Mouse (Mus musculus): ENCODE measurements around the gene Inf2. TPM values are rescaled to one million over a fixed set of nuclear protein-coding genes. Genes with fewer than 3 reads are reported as not detected.

Gene Inf2
- total RNA-seq (2014; rRNA removed; ENCODE audit: low replicate concordance) (15.1 and 17.1 TPM in 2 replicates), polyA plus RNA-seq (2015; fragmentation: Nextera tagmentation; extraction: Ambion mirVana) (1.8 and 2.7 TPM in 2 replicates)

DNA sequence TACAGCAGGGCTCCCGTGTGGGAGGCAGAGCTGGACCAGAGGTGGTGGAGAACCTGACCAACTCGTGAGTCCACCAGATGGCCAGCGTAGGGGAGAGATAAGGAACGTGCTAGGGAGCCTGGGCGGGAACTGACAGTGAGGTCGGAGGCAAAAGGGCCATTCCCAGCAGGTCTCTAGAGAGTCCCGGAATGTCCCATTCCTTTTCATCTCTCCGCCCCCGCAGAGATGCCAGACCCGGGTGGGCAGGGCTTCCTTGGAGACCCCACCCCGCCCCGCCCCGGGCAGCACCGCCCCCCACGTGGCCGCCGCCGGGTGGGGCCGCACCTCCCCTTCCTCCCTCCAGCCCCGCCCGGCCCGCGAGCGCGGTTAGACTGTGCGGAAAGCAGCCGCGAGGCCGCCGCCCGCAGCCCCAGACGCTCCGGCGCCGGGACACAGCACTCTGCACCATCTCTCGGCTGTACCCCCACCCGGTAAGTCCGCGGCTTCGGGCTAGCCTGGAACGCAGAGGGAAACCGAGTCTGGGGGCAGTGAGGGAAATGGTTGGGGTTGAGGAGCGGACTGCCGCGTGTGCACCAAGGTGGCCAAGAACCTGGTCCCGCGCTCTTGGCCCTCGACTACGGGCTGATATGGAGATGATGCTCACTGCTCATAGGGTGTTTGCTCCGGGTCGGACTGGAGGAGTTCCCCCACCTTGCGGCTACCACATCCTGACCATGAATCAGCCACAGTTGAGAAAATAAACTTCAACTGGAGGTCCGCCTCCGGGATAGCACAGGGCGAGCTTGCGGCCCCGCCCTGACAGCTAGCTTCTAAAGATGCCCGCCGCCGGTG is at the start of gene Inf2:
Inf2 (plus strand) TSS at position 359 of the 831 bp plus-strand sequence.
- peaks cover 42% of the 10 kb centered on the region for H3K4me1 ChIP-seq (ENCODE audit: control insufficient read depth, insufficient read depth)
- H3K4me3 ChIP-seq (ENCODE audit: low read depth, low read length) = peak within 1 kb of the TSS; percentile 61
- peak within 1 kb of the TSS; percentile 55 for H3K9ac ChIP-seq (replicated peaks; ENCODE audit: low read depth, low read length)
- DNase-seq (ENCODE audit: low spot score) = peak; percentile 84
- H3K36me3 ChIP-seq (replicated peaks; ENCODE audit: control insufficient read depth, insufficient read depth, low read length) = no peaks in the 10 kb centered on the region
- H3K9me3 ChIP-seq (replicated peaks; ENCODE audit: control insufficient read depth, low read length) = no peaks in the 10 kb centered on the region
- 1% methylated on average over 51 of the region's 60 CpGs for WGBS
- peak within 1 kb of the TSS; percentile 73 for H3K27ac ChIP-seq (ENCODE audit: low read depth)
- TF ChIP-seq EP300 (IDR thresholded peaks at IDR 0.05; ENCODE audit: low read depth) (no peak; the same call in 1 of the 2 replicates), CTCF (IDR thresholded peaks at IDR 0.05; ENCODE audit: low read depth) (no peak)
- peak within 1 kb of the TSS; percentile 91 for H3K4me2 ChIP-seq (ENCODE audit: low read depth, low read length)
- H3K27me3 ChIP-seq (ENCODE audit: control insufficient read depth, insufficient read depth, low read length) = peaks cover 10% of the 10 kb centered on the region; the same call in 1 of the 2 replicates
- peak; percentile 88 for ATAC-seq (ENCODE audit: insufficient read depth, low read depth)

DNA sequence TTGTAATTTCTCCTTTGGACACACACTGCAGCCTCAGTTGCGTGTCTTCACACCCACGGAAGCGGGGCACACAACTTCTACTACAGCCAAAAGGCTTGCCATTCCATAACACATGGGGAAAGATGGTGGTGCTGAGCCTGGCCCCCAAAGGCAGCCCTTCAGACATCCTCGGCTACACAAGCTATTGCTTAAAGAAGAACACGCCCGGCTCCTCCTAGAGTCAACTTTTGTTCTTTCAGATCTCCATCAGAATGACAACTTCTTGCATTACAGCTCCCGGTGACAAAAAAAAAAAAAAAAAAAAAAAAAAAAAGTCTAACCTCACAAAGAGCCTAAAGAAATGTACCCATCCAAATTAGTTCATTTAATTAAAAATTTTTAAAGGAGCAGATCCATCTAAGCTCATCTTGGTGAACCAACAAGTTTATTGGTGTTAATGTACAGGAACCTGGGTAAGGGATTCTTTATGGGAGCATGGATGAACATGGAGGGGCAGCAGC is 49.1 kb upstream of the Inf2 start:
- Histone ChIP-seq H3K9ac (replicated peaks; ENCODE audit: low read depth, low read length) (no peak overlapping the region), H3K9me3 (replicated peaks; ENCODE audit: control insufficient read depth, low read length) (no peaks in the 10 kb centered on the region), H3K27ac (ENCODE audit: low read depth) (no peak overlapping the region), H3K4me1 (ENCODE audit: control insufficient read depth, insufficient read depth) (no peaks in the 10 kb centered on the region), H3K4me3 (ENCODE audit: low read depth, low read length) (no peak overlapping the region), H3K4me2 (ENCODE audit: low read depth, low read length) (no peak overlapping the region), H3K27me3 (ENCODE audit: control insufficient read depth, insufficient read depth, low read length) (peaks cover 2% of the 10 kb centered on the region; the same call in 1 of the 2 replicates), H3K36me3 (replicated peaks; ENCODE audit: control insufficient read depth, insufficient read depth, low read length) (no peaks in the 10 kb centered on the region)
- TF ChIP-seq CTCF (IDR thresholded peaks at IDR 0.05; ENCODE audit: low read depth) (no peak), EP300 (IDR thresholded peaks at IDR 0.05; ENCODE audit: low read depth) (no peak)
- WGBS = 92% methylated on average over 7 of the region's 7 CpGs
- ATAC-seq (ENCODE audit: insufficient read depth, low read depth) (no peak), DNase-seq (ENCODE audit: low spot score) (no peak)

DNA sequence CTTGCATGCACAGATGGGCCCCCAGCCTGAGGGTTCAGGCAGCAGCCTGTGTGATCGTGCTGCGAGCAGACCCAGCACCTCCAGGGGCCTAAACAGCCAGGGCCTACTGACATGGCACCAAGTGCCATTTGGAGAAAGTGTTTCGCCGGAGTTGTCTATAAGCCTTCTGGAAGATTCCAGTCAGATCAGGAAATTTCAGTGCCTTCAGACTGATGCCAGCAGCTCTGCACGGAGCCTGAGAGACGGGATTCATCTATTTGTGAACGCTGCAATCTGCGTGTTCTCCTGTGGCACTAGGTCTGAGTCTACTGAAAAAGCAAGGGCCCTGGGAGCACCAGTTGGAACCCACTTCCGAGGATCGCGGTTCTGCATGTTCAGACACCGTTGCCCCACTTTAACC is 48.3 kb upstream of the Inf2 start:
- Histone ChIP-seq H3K27ac (ENCODE audit: low read depth) (no peak overlapping the region), H3K4me3 (ENCODE audit: low read depth, low read length) (no peak overlapping the region), H3K27me3 (ENCODE audit: control insufficient read depth, insufficient read depth, low read length) (no peaks in the 10 kb centered on the region), H3K9ac (replicated peaks; ENCODE audit: low read depth, low read length) (no peak overlapping the region), H3K4me2 (ENCODE audit: low read depth, low read length) (no peak overlapping the region), H3K4me1 (ENCODE audit: control insufficient read depth, insufficient read depth) (no peaks in the 10 kb centered on the region), H3K36me3 (replicated peaks; ENCODE audit: control insufficient read depth, insufficient read depth, low read length) (no peaks in the 10 kb centered on the region), H3K9me3 (replicated peaks; ENCODE audit: control insufficient read depth, low read length) (no peaks in the 10 kb centered on the region)
- DNase-seq (ENCODE audit: low spot score) (no peak), ATAC-seq (ENCODE audit: insufficient read depth, low read depth) (no peak)
- TF ChIP-seq CTCF (IDR thresholded peaks at IDR 0.05; ENCODE audit: low read depth) (no peak), EP300 (IDR thresholded peaks at IDR 0.05; ENCODE audit: low read depth) (no peak)
- WGBS = 91% methylated on average over 12 of the region's 12 CpGs

DNA sequence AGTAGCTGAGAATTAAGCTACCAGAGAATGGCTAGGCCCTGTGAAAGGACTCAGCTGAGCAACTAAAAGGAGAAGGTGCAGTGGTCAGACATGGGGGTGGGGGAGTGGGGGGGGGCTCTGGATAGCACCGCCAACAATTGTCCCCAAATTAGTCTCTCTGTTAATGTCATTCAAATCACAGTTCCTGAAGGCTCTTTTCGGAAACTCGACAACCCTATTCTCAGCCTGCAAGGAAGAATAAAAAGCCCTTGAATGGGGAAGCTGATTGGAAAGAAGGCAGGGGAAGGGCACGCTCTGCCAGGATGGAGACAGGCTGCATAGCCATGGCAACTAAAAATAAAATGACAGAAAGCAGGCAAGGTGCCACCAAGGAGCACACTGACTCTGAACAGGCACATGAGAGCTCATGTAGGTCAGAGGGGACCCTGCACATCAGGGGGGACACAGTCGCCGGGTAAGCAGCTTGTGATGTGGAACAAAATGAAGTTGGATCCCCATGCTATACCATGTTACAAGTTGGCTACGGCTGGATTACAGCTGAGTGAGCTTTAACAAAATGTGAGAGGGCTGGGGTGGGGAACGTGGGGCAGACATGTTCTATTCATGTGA is 47.0 kb upstream of the Inf2 start:
- DNase-seq (ENCODE audit: low spot score) = no peak
- Histone ChIP-seq H3K4me1 (ENCODE audit: control insufficient read depth, insufficient read depth) (no peaks in the 10 kb centered on the region), H3K9ac (replicated peaks; ENCODE audit: low read depth, low read length) (no peak overlapping the region), H3K4me3 (ENCODE audit: low read depth, low read length) (no peak overlapping the region), H3K4me2 (ENCODE audit: low read depth, low read length) (no peak overlapping the region), H3K9me3 (replicated peaks; ENCODE audit: control insufficient read depth, low read length) (no peaks in the 10 kb centered on the region), H3K27me3 (ENCODE audit: control insufficient read depth, insufficient read depth, low read length) (no peaks in the 10 kb centered on the region), H3K27ac (ENCODE audit: low read depth) (no peak overlapping the region), H3K36me3 (replicated peaks; ENCODE audit: control insufficient read depth, insufficient read depth, low read length) (no peaks in the 10 kb centered on the region)
- WGBS = 59% methylated on average over 8 of the region's 8 CpGs
- no peak for TF ChIP-seq EP300 (IDR thresholded peaks at IDR 0.05; ENCODE audit: low read depth)
- no peak for TF ChIP-seq CTCF (IDR thresholded peaks at IDR 0.05; ENCODE audit: low read depth)
- no peak for ATAC-seq (ENCODE audit: insufficient read depth, low read depth)

DNA sequence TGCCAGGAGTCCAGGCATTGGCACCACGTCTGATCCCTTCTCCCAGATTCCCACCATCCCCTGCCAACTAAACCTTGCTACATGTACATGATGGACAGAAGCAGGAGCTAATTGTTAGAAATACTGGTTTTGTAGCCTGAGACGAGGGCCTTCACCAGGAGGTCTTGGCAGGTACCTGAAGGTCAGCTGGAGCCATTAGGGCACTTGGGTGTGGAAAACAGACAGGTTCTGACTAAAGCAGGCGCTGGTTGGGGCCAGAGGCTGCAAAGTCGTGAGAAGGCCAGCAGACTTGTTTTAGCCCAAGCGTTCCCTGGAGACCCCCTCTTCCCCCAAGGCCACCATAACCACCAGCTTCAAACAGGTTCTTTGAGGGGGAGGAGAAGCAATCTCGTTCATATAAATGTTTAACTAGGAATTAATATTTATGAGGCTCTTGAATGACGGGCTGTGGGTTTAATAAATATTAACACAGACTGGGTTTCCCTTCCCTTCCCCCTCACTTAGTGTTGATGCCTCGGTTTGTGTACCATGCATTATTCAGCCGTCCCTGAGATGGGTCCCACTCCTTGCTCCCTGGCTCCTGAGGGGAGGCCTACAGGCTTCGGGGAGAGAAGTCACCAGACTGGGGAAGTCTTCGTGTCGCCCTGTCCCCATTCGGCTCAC is 46.2 kb upstream of the Inf2 start:
- 77% methylated on average over 13 of the region's 13 CpGs for WGBS
- no peak for DNase-seq (ENCODE audit: low spot score)
- Histone ChIP-seq H3K4me1 (ENCODE audit: control insufficient read depth, insufficient read depth) (no peaks in the 10 kb centered on the region), H3K9me3 (replicated peaks; ENCODE audit: control insufficient read depth, low read length) (no peaks in the 10 kb centered on the region), H3K27me3 (ENCODE audit: control insufficient read depth, insufficient read depth, low read length) (no peaks in the 10 kb centered on the region), H3K4me2 (ENCODE audit: low read depth, low read length) (no peak overlapping the region), H3K4me3 (ENCODE audit: low read depth, low read length) (no peak overlapping the region), H3K27ac (ENCODE audit: low read depth) (no peak overlapping the region), H3K36me3 (replicated peaks; ENCODE audit: control insufficient read depth, insufficient read depth, low read length) (no peaks in the 10 kb centered on the region), H3K9ac (replicated peaks; ENCODE audit: low read depth, low read length) (no peak overlapping the region)
- no peak for ATAC-seq (ENCODE audit: insufficient read depth, low read depth)
- TF ChIP-seq CTCF (IDR thresholded peaks at IDR 0.05; ENCODE audit: low read depth) = no peak
- TF ChIP-seq EP300 (IDR thresholded peaks at IDR 0.05; ENCODE audit: low read depth) = no peak
